Mouse (Mus musculus): ENCODE measurements around the gene Lrrc31. TPM values are rescaled to one million over a fixed set of nuclear protein-coding genes. Genes with fewer than 3 reads are reported as not detected.

The Lrrc31 gene
- polyA plus RNA-seq, 1 experiment from 2014 or later, result not detected

DNA sequence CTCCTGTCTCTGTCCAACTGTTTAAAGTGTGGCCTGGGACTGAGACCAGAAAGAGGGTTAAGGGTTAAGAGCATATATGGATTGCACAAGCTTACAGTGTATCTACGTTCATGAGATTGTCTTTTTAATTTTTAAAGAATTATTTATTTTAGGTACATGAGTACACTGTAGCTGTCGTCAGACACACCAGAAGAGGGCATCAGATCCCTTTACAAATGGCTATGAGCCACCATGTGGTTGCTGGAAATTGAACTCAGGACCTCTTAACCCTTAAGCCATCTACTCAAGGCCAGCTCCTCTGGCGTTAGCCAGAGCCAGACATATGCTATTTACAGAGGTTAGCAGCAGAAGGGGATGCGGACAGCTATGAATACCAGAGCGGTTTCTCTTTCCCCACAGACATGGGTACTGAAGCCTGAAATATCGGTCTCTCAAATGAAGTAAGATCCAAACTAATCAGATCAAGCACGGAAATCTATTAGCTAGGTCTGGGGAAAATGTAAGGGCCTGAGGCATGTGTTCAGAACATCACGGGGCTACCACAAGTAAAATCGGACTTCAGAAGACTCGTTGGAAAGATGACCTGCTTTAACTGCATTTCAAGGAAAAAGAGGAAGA, 25.3 kb upstream of the Lrrc31 start:
- H3K4me3 ChIP-seq (replicated peaks; ENCODE audit: low read depth, low read length), result no peak overlapping the region
- no peak for DNase-seq
- no peaks in the 10 kb centered on the region for H3K27me3 ChIP-seq (ENCODE audit: control insufficient read depth, insufficient read depth, low read length)
- no peak overlapping the region for H3K9ac ChIP-seq (replicated peaks; ENCODE audit: low read length)
- H3K27ac ChIP-seq (replicated peaks; ENCODE audit: low read depth, low read length), result no peak overlapping the region
- H3K4me1 ChIP-seq (ENCODE audit: control insufficient read depth, insufficient read depth, low read length), result no peaks in the 10 kb centered on the region
- H3K4me2 ChIP-seq (ENCODE audit: low read length), result no peak overlapping the region
- ATAC-seq (ENCODE audit: low FRiP score, low TSS enrichment), result no peak
- H3K9me3 ChIP-seq (ENCODE audit: control insufficient read depth, low read length), result no peaks in the 10 kb centered on the region
- WGBS, result 86% methylated on average over 10 of the region's 10 CpGs
- no peaks in the 10 kb centered on the region for H3K36me3 ChIP-seq (ENCODE audit: control insufficient read depth, insufficient read depth, low read length)

GRCm38 (mm10) chr3:30724105-30724824, 24.6 kb upstream of the Lrrc31 start:
- no peaks in the 10 kb centered on the region for H3K4me1 ChIP-seq (ENCODE audit: control insufficient read depth, insufficient read depth, low read length)
- 62% methylated on average over 10 of the region's 10 CpGs for WGBS
- H3K27me3 ChIP-seq (ENCODE audit: control insufficient read depth, insufficient read depth, low read length), result no peaks in the 10 kb centered on the region
- no peak overlapping the region for H3K27ac ChIP-seq (replicated peaks; ENCODE audit: low read depth, low read length)
- no peak for DNase-seq
- no peaks in the 10 kb centered on the region for H3K9me3 ChIP-seq (ENCODE audit: control insufficient read depth, low read length)
- no peak overlapping the region for H3K4me3 ChIP-seq (replicated peaks; ENCODE audit: low read depth, low read length)
- H3K36me3 ChIP-seq (ENCODE audit: control insufficient read depth, insufficient read depth, low read length), result no peaks in the 10 kb centered on the region
- no peak for ATAC-seq (ENCODE audit: low FRiP score, low TSS enrichment)
- no peak overlapping the region for H3K9ac ChIP-seq (replicated peaks; ENCODE audit: low read length)
- no peak overlapping the region for H3K4me2 ChIP-seq (ENCODE audit: low read length)

GRCm38 (mm10) chr3:30723179-30723578, 23.5 kb upstream of the Lrrc31 start:
- Histone ChIP-seq H3K4me2 (ENCODE audit: low read length) (no peak overlapping the region), H3K4me1 (ENCODE audit: control insufficient read depth, insufficient read depth, low read length) (no peaks in the 10 kb centered on the region), H3K36me3 (ENCODE audit: control insufficient read depth, insufficient read depth, low read length) (no peaks in the 10 kb centered on the region), H3K27me3 (ENCODE audit: control insufficient read depth, insufficient read depth, low read length) (no peaks in the 10 kb centered on the region), H3K9me3 (ENCODE audit: control insufficient read depth, low read length) (no peaks in the 10 kb centered on the region), H3K4me3 (replicated peaks; ENCODE audit: low read depth, low read length) (no peak overlapping the region), H3K9ac (replicated peaks; ENCODE audit: low read length) (no peak overlapping the region), H3K27ac (replicated peaks; ENCODE audit: low read depth, low read length) (no peak overlapping the region)
- ATAC-seq (ENCODE audit: low FRiP score, low TSS enrichment) (no peak), DNase-seq (peak; percentile 14)
- 53% methylated on average over 5 of the region's 5 CpGs for WGBS

GRCm38 (mm10) chr3:30722461-30722860, 22.8 kb upstream of the Lrrc31 start:
- Histone ChIP-seq H3K4me2 (ENCODE audit: low read length) (no peak overlapping the region), H3K27me3 (ENCODE audit: control insufficient read depth, insufficient read depth, low read length) (no peaks in the 10 kb centered on the region), H3K9me3 (ENCODE audit: control insufficient read depth, low read length) (no peaks in the 10 kb centered on the region), H3K36me3 (ENCODE audit: control insufficient read depth, insufficient read depth, low read length) (no peaks in the 10 kb centered on the region), H3K4me1 (ENCODE audit: control insufficient read depth, insufficient read depth, low read length) (no peaks in the 10 kb centered on the region), H3K27ac (replicated peaks; ENCODE audit: low read depth, low read length) (no peak overlapping the region), H3K9ac (replicated peaks; ENCODE audit: low read length) (no peak overlapping the region), H3K4me3 (replicated peaks; ENCODE audit: low read depth, low read length) (no peak overlapping the region)
- ATAC-seq (ENCODE audit: low FRiP score, low TSS enrichment) (no peak), DNase-seq (no peak)
- 86% methylated on average over 2 of the region's 2 CpGs for WGBS

GRCm38 (mm10) chr3:30722036-30722435, 22.4 kb upstream of the Lrrc31 start:
- H3K27me3 ChIP-seq (ENCODE audit: control insufficient read depth, insufficient read depth, low read length), result no peaks in the 10 kb centered on the region
- H3K9ac ChIP-seq (replicated peaks; ENCODE audit: low read length), result no peak overlapping the region
- H3K4me3 ChIP-seq (replicated peaks; ENCODE audit: low read depth, low read length), result no peak overlapping the region
- no peak overlapping the region for H3K27ac ChIP-seq (replicated peaks; ENCODE audit: low read depth, low read length)
- H3K4me2 ChIP-seq (ENCODE audit: low read length), result no peak overlapping the region
- H3K9me3 ChIP-seq (ENCODE audit: control insufficient read depth, low read length), result no peaks in the 10 kb centered on the region
- WGBS, result 87% methylated on average over 4 of the region's 4 CpGs
- H3K4me1 ChIP-seq (ENCODE audit: control insufficient read depth, insufficient read depth, low read length), result no peaks in the 10 kb centered on the region
- no peaks in the 10 kb centered on the region for H3K36me3 ChIP-seq (ENCODE audit: control insufficient read depth, insufficient read depth, low read length)
- DNase-seq, result no peak
- no peak for ATAC-seq (ENCODE audit: low FRiP score, low TSS enrichment)

DNA sequence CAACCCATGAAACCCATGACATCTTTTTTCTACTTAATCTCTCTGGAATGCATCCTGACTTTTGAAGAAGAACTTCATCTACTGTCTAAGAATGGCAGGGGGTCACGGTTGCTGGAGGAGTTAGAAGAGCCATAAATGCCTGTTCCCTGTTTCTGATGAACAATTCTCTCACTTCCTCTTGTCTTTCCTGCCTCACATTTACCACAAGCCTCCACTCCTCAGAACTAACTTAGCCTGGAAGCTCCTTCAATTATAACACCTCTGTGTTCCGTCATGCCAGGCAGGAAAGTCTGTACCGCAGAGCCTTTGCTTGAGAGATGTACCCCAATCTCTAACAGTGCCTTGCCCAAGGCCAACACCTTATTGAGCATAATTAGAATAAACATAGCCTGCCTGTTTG, 19.0 kb upstream of the Lrrc31 start:
- Histone ChIP-seq H3K9me3 (ENCODE audit: control insufficient read depth, low read length) (no peaks in the 10 kb centered on the region), H3K9ac (replicated peaks; ENCODE audit: low read length) (no peak overlapping the region), H3K27me3 (ENCODE audit: control insufficient read depth, insufficient read depth, low read length) (no peaks in the 10 kb centered on the region), H3K4me3 (replicated peaks; ENCODE audit: low read depth, low read length) (no peak overlapping the region), H3K4me2 (ENCODE audit: low read length) (no peak overlapping the region), H3K4me1 (ENCODE audit: control insufficient read depth, insufficient read depth, low read length) (no peaks in the 10 kb centered on the region), H3K36me3 (ENCODE audit: control insufficient read depth, insufficient read depth, low read length) (no peaks in the 10 kb centered on the region), H3K27ac (replicated peaks; ENCODE audit: low read depth, low read length) (no peak overlapping the region)
- ATAC-seq (ENCODE audit: low FRiP score, low TSS enrichment) (no peak), DNase-seq (no peak)
- WGBS, result 87% methylated on average over 3 of the region's 3 CpGs

- H3K9me3 ChIP-seq (ENCODE audit: control insufficient read depth, low read length), result no peaks in the 10 kb centered on the region
- no peak overlapping the region for H3K4me2 ChIP-seq (ENCODE audit: low read length)
- DNase-seq (no peak), ATAC-seq (ENCODE audit: low FRiP score, low TSS enrichment) (no peak)
- no peaks in the 10 kb centered on the region for H3K27me3 ChIP-seq (ENCODE audit: control insufficient read depth, insufficient read depth, low read length)
- 96% methylated on average over 1 of the region's 1 CpGs for WGBS
- H3K4me3 ChIP-seq (replicated peaks; ENCODE audit: low read depth, low read length), result no peak overlapping the region
- H3K9ac ChIP-seq (replicated peaks; ENCODE audit: low read length), result no peak overlapping the region
- no peak overlapping the region for H3K27ac ChIP-seq (replicated peaks; ENCODE audit: low read depth, low read length)
- no peaks in the 10 kb centered on the region for H3K36me3 ChIP-seq (ENCODE audit: control insufficient read depth, insufficient read depth, low read length)
- no peaks in the 10 kb centered on the region for H3K4me1 ChIP-seq (ENCODE audit: control insufficient read depth, insufficient read depth, low read length)
Observed at GRCm38 (mm10) chr3:30713334-30713733, 13.7 kb upstream of the Lrrc31 start.

- no peaks in the 10 kb centered on the region for H3K27me3 ChIP-seq (ENCODE audit: control insufficient read depth, insufficient read depth, low read length)
- no peaks in the 10 kb centered on the region for H3K4me1 ChIP-seq (ENCODE audit: control insufficient read depth, insufficient read depth, low read length)
- no peaks in the 10 kb centered on the region for H3K36me3 ChIP-seq (ENCODE audit: control insufficient read depth, insufficient read depth, low read length)
- 88% methylated on average over 6 of the region's 6 CpGs for WGBS
- no peak overlapping the region for H3K27ac ChIP-seq (replicated peaks; ENCODE audit: low read depth, low read length)
- no peak overlapping the region for H3K4me3 ChIP-seq (replicated peaks; ENCODE audit: low read depth, low read length)
- no peak overlapping the region for H3K4me2 ChIP-seq (ENCODE audit: low read length)
- H3K9me3 ChIP-seq (ENCODE audit: control insufficient read depth, low read length), result no peaks in the 10 kb centered on the region
- no peak overlapping the region for H3K9ac ChIP-seq (replicated peaks; ENCODE audit: low read length)
- ATAC-seq (ENCODE audit: low FRiP score, low TSS enrichment) (no peak), DNase-seq (no peak)
Observed at GRCm38 (mm10) chr3:30710191-30710590, 10.5 kb upstream of the Lrrc31 start.

GRCm38 (mm10) chr3:30706614-30707276, 7.1 kb upstream of the Lrrc31 start:
- WGBS, result 90% methylated on average over 4 of the region's 4 CpGs
- Histone ChIP-seq H3K4me1 (ENCODE audit: control insufficient read depth, insufficient read depth, low read length) (no peaks in the 10 kb centered on the region), H3K4me3 (replicated peaks; ENCODE audit: low read depth, low read length) (no peak overlapping the region)

More at GRCm38 (mm10) chr3:30706614-30707276, 7.1 kb upstream of the Lrrc31 start:
- H3K9me3 ChIP-seq (ENCODE audit: control insufficient read depth, low read length), result no peaks in the 10 kb centered on the region
- no peak overlapping the region for H3K4me2 ChIP-seq (ENCODE audit: low read length)
- no peaks in the 10 kb centered on the region for H3K27me3 ChIP-seq (ENCODE audit: control insufficient read depth, insufficient read depth, low read length)
- ATAC-seq (ENCODE audit: low FRiP score, low TSS enrichment) (no peak), DNase-seq (no peak)
- H3K9ac ChIP-seq (replicated peaks; ENCODE audit: low read length), result no peak overlapping the region
- no peaks in the 10 kb centered on the region for H3K36me3 ChIP-seq (ENCODE audit: control insufficient read depth, insufficient read depth, low read length)
- H3K27ac ChIP-seq (replicated peaks; ENCODE audit: low read depth, low read length), result no peak overlapping the region
